8 mouse cellular contexts compared by ENCODE assay signal in genomic region chr9:61946623-61947401, GRCm38 (mm10). TPM values are rescaled to one million over a fixed set of nuclear protein-coding genes. Genes with fewer than 3 reads are reported as not detected.
DNase-seq lines count a peak whose midpoint lies in the region; ATAC-seq lines count a peak whose summit lies in the region.

Kif23 (minus strand) TSS chr9:61946774.

- peak within 1 kb of the TSS; percentile 92 for H3K9ac ChIP-seq in forebrain, embryonic 11.5 days (ENCODE audit: low read length)
- peak within 1 kb of the TSS; percentile 83 for H3K9ac ChIP-seq in heart, embryonic 16.5 days (ENCODE audit: low read length)
- peak within 1 kb of the TSS; percentile 96 for H3K9ac ChIP-seq in liver, embryonic 15.5 days
- peak within 1 kb of the TSS; percentile 77 for H3K9ac ChIP-seq in neural tube, embryonic 12.5 days

- no peaks in the 10 kb centered on the region for H3K27me3 ChIP-seq in forebrain, embryonic 11.5 days (ENCODE audit: control insufficient read depth, insufficient read depth, low read length)
- H3K27me3 ChIP-seq in heart, embryonic 16.5 days (ENCODE audit: control insufficient read depth, insufficient read depth, low read length), result no peaks in the 10 kb centered on the region
- peaks cover 5% of the 10 kb centered on the region; the same call in 1 of the 2 replicates for H3K27me3 ChIP-seq in liver, embryonic 15.5 days
- no peaks in the 10 kb centered on the region for H3K27me3 ChIP-seq in neural tube, embryonic 12.5 days (replicated peaks)

- H3K4me2 ChIP-seq in forebrain, embryonic 11.5 days (ENCODE audit: low read depth, low read length, severe bottlenecking), result peak within 1 kb of the TSS; percentile 80
- H3K4me2 ChIP-seq in heart, embryonic 16.5 days (ENCODE audit: low read depth, low read length), result peak within 1 kb of the TSS; percentile 97
- H3K4me2 ChIP-seq in liver, embryonic 15.5 days, result peak within 1 kb of the TSS; percentile 80
- peak within 1 kb of the TSS; percentile 97 for H3K4me2 ChIP-seq in neural tube, embryonic 12.5 days (replicated peaks)

- peaks cover 2% of the 10 kb centered on the region; the same call in 1 of the 2 replicates for H3K4me1 ChIP-seq in forebrain, embryonic 11.5 days (replicated peaks; ENCODE audit: control insufficient read depth, insufficient read depth, low read length)
- H3K4me1 ChIP-seq in heart, embryonic 16.5 days (ENCODE audit: control insufficient read depth, insufficient read depth, low read length), result peaks cover 5% of the 10 kb centered on the region
- peaks cover 43% of the 10 kb centered on the region for H3K4me1 ChIP-seq in liver, embryonic 15.5 days (replicated peaks)
- peaks cover 19% of the 10 kb centered on the region for H3K4me1 ChIP-seq in neural tube, embryonic 12.5 days

- DNase-seq in CD8-positive naive resting alpha-beta T cell, adult 2 months (ENCODE audit: low read depth in 2 of 2, low spot score in 2 of 2), result peak; percentile 97 to 98
- peak; percentile 93 for DNase-seq in c-Kit-positive CD71-negative TER-119-negative erythroid progenitor cells, embryonic 14.5 days (ENCODE audit: low read depth)
- peak; percentile 100 for DNase-seq in forebrain, embryonic 11.5 days (ENCODE audit: low spot score)
- DNase-seq in kidney, postnatal 36 days, result peak; percentile 96 to 97
- peak; percentile 69 for DNase-seq in telencephalon, adult 2 months (ENCODE audit: low read depth, low spot score)

- H3K9me3 ChIP-seq in forebrain, embryonic 11.5 days (ENCODE audit: control insufficient read depth, low read length), result no peaks in the 10 kb centered on the region
- no peaks in the 10 kb centered on the region for H3K9me3 ChIP-seq in heart, embryonic 16.5 days (replicated peaks; ENCODE audit: control insufficient read depth, low read length)
- no peaks in the 10 kb centered on the region for H3K9me3 ChIP-seq in liver, embryonic 15.5 days (replicated peaks)
- no peaks in the 10 kb centered on the region for H3K9me3 ChIP-seq in neural tube, embryonic 12.5 days

- peak within 1 kb of the TSS; percentile 89 for H3K4me3 ChIP-seq in forebrain, embryonic 11.5 days (ENCODE audit: low read depth, low read length)
- H3K4me3 ChIP-seq in heart, embryonic 16.5 days (ENCODE audit: low read length), result peak within 1 kb of the TSS; percentile 81
- H3K4me3 ChIP-seq in liver, embryonic 15.5 days (replicated peaks), result peak within 1 kb of the TSS; percentile 99
- H3K4me3 ChIP-seq in neural tube, embryonic 12.5 days, result peak within 1 kb of the TSS; percentile 76

- peak; percentile 93 for ATAC-seq in forebrain, embryonic 11.5 days (replicated peaks; ENCODE audit: low FRiP score)
- peak; percentile 98 for ATAC-seq in heart, embryonic 16.5 days (replicated peaks; ENCODE audit: extremely low read depth, insufficient read depth, low FRiP score)
- ATAC-seq in liver, embryonic 15.5 days (ENCODE audit: insufficient read depth), result peak; percentile 92
- peak; percentile 91 for ATAC-seq in neural tube, embryonic 12.5 days (ENCODE audit: low FRiP score, low read depth)

- under 1% methylated on average over 44 of the region's 44 CpGs for WGBS in forebrain, embryonic 11.5 days
- WGBS in heart, embryonic 16.5 days, result under 1% methylated on average over 44 of the region's 44 CpGs
- under 1% methylated on average over 44 of the region's 44 CpGs for WGBS in liver, embryonic 15.5 days (ENCODE audit: insufficient replicate concordance)
- WGBS in neural tube, embryonic 12.5 days, result under 1% methylated on average over 44 of the region's 44 CpGs

- H3K27ac ChIP-seq in forebrain, embryonic 11.5 days (ENCODE audit: low read depth, low read length), result peak within 1 kb of the TSS; percentile 88
- peak within 1 kb of the TSS; percentile 49 for H3K27ac ChIP-seq in heart, embryonic 16.5 days (ENCODE audit: low read length)
- H3K27ac ChIP-seq in liver, embryonic 15.5 days (replicated peaks), result peak within 1 kb of the TSS; percentile 89
- H3K27ac ChIP-seq in neural tube, embryonic 12.5 days, result no peak within 1 kb of the TSS

- peaks cover 2% of the 10 kb centered on the region; the same call in 1 of the 2 replicates for H3K36me3 ChIP-seq in forebrain, embryonic 11.5 days (ENCODE audit: control insufficient read depth, insufficient read depth, low read length)
- H3K36me3 ChIP-seq in heart, embryonic 16.5 days (ENCODE audit: control insufficient read depth, insufficient read depth), result peaks cover 9% of the 10 kb centered on the region
- H3K36me3 ChIP-seq in liver, embryonic 15.5 days (replicated peaks), result peaks cover 31% of the 10 kb centered on the region
- H3K36me3 ChIP-seq in neural tube, embryonic 12.5 days, result peaks cover 7% of the 10 kb centered on the region; the same call in 1 of the 2 replicates

RNA-seq across cellular contexts. Expression of gene Kif23, which starts in this region (rescaled TPM):
- 124 and 132 TPM in 2 replicates for polyA plus RNA-seq in forebrain, embryonic 11.5 days (2014; fragmentation: Nextera tagmentation; extraction: Ambion mirVana)
- 77.8 and 84.0 TPM in 2 replicates for polyA plus RNA-seq in heart, embryonic 16.5 days (2015; fragmentation: Nextera tagmentation; extraction: Ambion mirVana)
- 66.2 and 66.9 TPM in 2 replicates for polyA plus RNA-seq in liver, embryonic 15.5 days (2015; fragmentation: Nextera tagmentation; extraction: Ambion mirVana)
- polyA plus RNA-seq in neural tube, embryonic 12.5 days (2016; fragmentation: Nextera tagmentation; extraction: Ambion mirVana), result 61.9 and 66.8 TPM in 2 replicates
